Mouse (Mus musculus): ENCODE results near the gene Sertad2.

- TF ChIP-seq EP300 (IDR thresholded peaks at IDR 0.05; ENCODE audit: low read depth), result no peak
- TF ChIP-seq CTCF (IDR thresholded peaks at IDR 0.05; ENCODE audit: low read depth), result no peak
These were observed 28.3 kb upstream of the Sertad2 start for GRCm38 (mm10) chr11:20514757-20515156.
